Comparison of ENCODE assay signal across 24 mouse cellular contexts in genomic region chr15:92206695-92207094, GRCm38 (mm10).
"Had no signal": no experiment of that assay in that cellular context is flagged by ENCODE, and none has a peak within 500 bp of the region (broad histone marks: within the 10 kb centered on the region; RNA-seq: fewer than 3 reads in every experiment).

No protein-coding gene starts in this region.

- H3K4me3 ChIP-seq: gastrocnemius, adult 2 months; heart, embryonic 10.5 days; heart, embryonic 12.5 days; hindbrain, embryonic 10.5 days; hindbrain, embryonic 12.5 days; intestine, embryonic 15.5 days; layer of hippocampus, adult 2 months; left cerebral cortex, adult 2 months; limb, embryonic 10.5 days; limb, embryonic 12.5 days had no signal

- H3K4me1 ChIP-seq: heart, embryonic 10.5 days; heart, embryonic 12.5 days; hindbrain, embryonic 10.5 days; hindbrain, embryonic 12.5 days; intestine, embryonic 15.5 days; limb, embryonic 10.5 days; limb, embryonic 12.5 days had no signal

- H3K27ac ChIP-seq: gastrocnemius, adult 2 months; heart, embryonic 10.5 days; hindbrain, embryonic 10.5 days; hindbrain, embryonic 12.5 days; hindbrain, embryonic 14.5 days; intestine, embryonic 15.5 days; layer of hippocampus, adult 2 months; left cerebral cortex, adult 2 months; limb, embryonic 10.5 days; limb, embryonic 12.5 days had no signal

- H3K9me3 ChIP-seq: heart, embryonic 10.5 days; heart, embryonic 12.5 days; hindbrain, embryonic 10.5 days; hindbrain, embryonic 12.5 days; intestine, embryonic 15.5 days; limb, embryonic 10.5 days; limb, embryonic 12.5 days had no signal

- H3K27me3 ChIP-seq: heart, embryonic 12.5 days; hindbrain, embryonic 12.5 days; intestine, embryonic 15.5 days; limb, embryonic 12.5 days had no signal

- H3K9ac ChIP-seq: heart, embryonic 12.5 days; hindbrain, embryonic 12.5 days; hindbrain, embryonic 14.5 days; intestine, embryonic 15.5 days; limb, embryonic 12.5 days had no signal

- H3K4me2 ChIP-seq: heart, embryonic 12.5 days; hindbrain, embryonic 12.5 days; hindbrain, embryonic 14.5 days; intestine, embryonic 15.5 days; limb, embryonic 12.5 days; liver, embryonic 11.5 days had no signal

- ATAC-seq: forebrain, embryonic 16.5 days; hindbrain, embryonic 16.5 days; inflammation-experienced regulatory T-cells, adult 6 months; intestine, embryonic 15.5 days; intestine, postnatal 0 days had no signal

- H3K36me3 ChIP-seq: heart, embryonic 10.5 days; heart, embryonic 12.5 days; hindbrain, embryonic 10.5 days; hindbrain, embryonic 12.5 days; intestine, embryonic 15.5 days; limb, embryonic 10.5 days; limb, embryonic 12.5 days had no signal

- DNase-seq: gastrocnemius, adult 2 months; gastrocnemius, postnatal 10 days; gastrocnemius, postnatal 25 days; heart, adult 18-20 months; heart, postnatal 4 days; kidney, adult 18-20 months; kidney, adult 9 months; kidney, postnatal 25 days; liver had no signal
